In genomic region chr2:16452080-16452479, GRCm38 (mm10) we compare ENCODE assay signal across 10 mouse cellular contexts.
DNase-seq lines count a peak whose midpoint lies in the region; ATAC-seq and TF ChIP-seq lines count a peak whose summit lies in the region.
"Had no signal": no experiment of that assay in that cellular context is flagged by ENCODE, and none has a peak within 500 bp of the region (broad histone marks: within the 10 kb centered on the region; RNA-seq: fewer than 3 reads in every experiment).

No protein-coding gene starts in this region.

- no peak for DNase-seq in hindbrain, postnatal 0 days (ENCODE audit: low spot score)
- peak; percentile 1 for DNase-seq in spleen, adult 12 weeks (ENCODE audit: low spot score)
- DNase-seq in spleen, postnatal 36 days (ENCODE audit: low spot score in 2 of 2) = no peak
- DNase-seq in brain, embryonic 14.5 days (ENCODE audit: low read depth) = no peak
- peak; percentile 42 for DNase-seq in thymus, postnatal 14 days
- DNase-seq in adrenal gland, adult 2 months = no peak
- no peak for DNase-seq in heart, postnatal 10 days
- DNase-seq: cerebellum, adult 18-20 months had no signal

- H3K4me1 ChIP-seq in hindbrain, postnatal 0 days (ENCODE audit: insufficient read depth, low read length) = no peaks in the 10 kb centered on the region
- peaks cover 3% of the 10 kb centered on the region; the same call in 1 of the 2 replicates for H3K4me1 ChIP-seq in hindbrain, embryonic 12.5 days

- no peaks in the 10 kb centered on the region for H3K27me3 ChIP-seq in hindbrain, postnatal 0 days (ENCODE audit: insufficient read depth, low read length)
- no peaks in the 10 kb centered on the region for H3K27me3 ChIP-seq in hindbrain, embryonic 12.5 days
- H3K27me3 ChIP-seq: embryonic facial prominence, embryonic 15.5 days had no signal

- 98% methylated on average over 3 of the region's 3 CpGs for WGBS in hindbrain, postnatal 0 days
- WGBS in hindbrain, embryonic 12.5 days = 94% methylated on average over 3 of the region's 3 CpGs

- TF ChIP-seq CTCF in hindbrain, postnatal 0 days (IDR thresholded peaks at IDR 0.05; ENCODE audit: low read depth) = peak; percentile 42
- TF ChIP-seq CTCF in brain, embryonic 14.5 days (IDR thresholded peaks at IDR 0.05; ENCODE audit: borderline replicate concordance, extremely low read depth, insufficient read depth, insufficient read length) = peak; percentile 51; the same call in 1 of the 2 replicates

- H3K36me3 ChIP-seq in hindbrain, postnatal 0 days (ENCODE audit: insufficient read depth, low read length) = no peaks in the 10 kb centered on the region
- H3K36me3 ChIP-seq in hindbrain, embryonic 12.5 days = no peaks in the 10 kb centered on the region
- H3K36me3 ChIP-seq: embryonic facial prominence, embryonic 15.5 days had no signal

- H3K27ac ChIP-seq in hindbrain, postnatal 0 days = no peak overlapping the region
- H3K27ac ChIP-seq in hindbrain, embryonic 12.5 days = no peak overlapping the region

- intact Hi-C loops in heart, postnatal 10 days (cut with DNase I) = no loop called here

- H3K9ac ChIP-seq in hindbrain, postnatal 0 days (replicated peaks; ENCODE audit: low read length) = no peak overlapping the region
- H3K9ac ChIP-seq in hindbrain, embryonic 12.5 days = no peak overlapping the region
- H3K9ac ChIP-seq: embryonic facial prominence, embryonic 15.5 days had no signal

- H3K4me2 ChIP-seq in hindbrain, postnatal 0 days (ENCODE audit: low read depth, low read length) = no peak overlapping the region
- no peak overlapping the region for H3K4me2 ChIP-seq in hindbrain, embryonic 12.5 days (replicated peaks)
- H3K4me2 ChIP-seq: embryonic facial prominence, embryonic 15.5 days had no signal

- no peak overlapping the region for H3K4me3 ChIP-seq in hindbrain, postnatal 0 days (ENCODE audit: low read length)
- H3K4me3 ChIP-seq in hindbrain, embryonic 12.5 days = no peak overlapping the region
- H3K4me3 ChIP-seq: embryonic facial prominence, embryonic 15.5 days had no signal

- no peaks in the 10 kb centered on the region for H3K9me3 ChIP-seq in hindbrain, postnatal 0 days (ENCODE audit: low read length)
- H3K9me3 ChIP-seq in hindbrain, embryonic 12.5 days (replicated peaks) = no peaks in the 10 kb centered on the region
- H3K9me3 ChIP-seq: embryonic facial prominence, embryonic 15.5 days had no signal

- TF ChIP-seq POLR2A in brain, embryonic 14.5 days (IDR thresholded peaks at IDR 0.05; ENCODE audit: borderline replicate concordance, extremely low read depth, insufficient read depth, insufficient read length, poor library complexity, severe bottlenecking) = no peak

- ATAC-seq in hindbrain, postnatal 0 days = no peak
- ATAC-seq in hindbrain, embryonic 12.5 days (ENCODE audit: low FRiP score) = no peak

Comparison
In these comparisons a context has a peak if more than half of its experiments do, and no peak if none do; other contexts are left out.
1. DNase-seq: peak in spleen, adult 12 weeks (single experiment) and thymus, postnatal 14 days (single experiment); none in hindbrain, postnatal 0 days (single experiment), spleen, postnatal 36 days (0 of 2), brain, embryonic 14.5 days (single experiment), adrenal gland, adult 2 months (single experiment) and heart, postnatal 10 days (0 of 2).